Mouse (Mus musculus) right cerebral cortex, postnatal 4 days (tissue): ENCODE results near the gene Cyp4f37.

Experiments
- DNase-seq: peaks from one replicate; pipeline ENCODE4 v3.0.0-alpha.2; 2022

Gene Cyp4f37

GRCm38 (mm10) chr17:32685048-32685750, 64.1 kb downstream of the Cyp4f37 start, which contains the start of gene Cyp4f15:
Gene Cyp4f15, plus strand, starts transcription at chr17:32685627.
- peak; percentile 42 for DNase-seq
